Mouse (Mus musculus) midbrain, embryonic 14.5 days (tissue): ENCODE data around the gene Dock1. TPM values are rescaled to one million over a fixed set of nuclear protein-coding genes. Genes with fewer than 3 reads are reported as not detected.
A peak's percentile ranks its signal among the peaks of the same experiment; 100 is the strongest.

ENCODE experiments used
- ATAC-seq: fragments of 200-750 bp; cut with Nextera tagmentation; 2 replicates; pipeline ENCODE4 v1.8.0; 2017; ENCODE audit warnings: moderate number of reproducible peaks, moderate library complexity; ENCODE audit not compliant: low FRiP score, low TSS enrichment
- DNase-seq: peaks from one replicate; pipeline ENCODE4 v3.0.0-alpha.2; 2015
- H3K27ac ChIP-seq: fragments of 300-500 bp; sonication (generic); replicated peaks from 2 replicates; pipeline ENCODE4 v1.5.1; 2014; ENCODE audit warnings: mild to moderate bottlenecking, low read depth, low read length, moderate library complexity
- H3K27me3 ChIP-seq: fragments of 300-500 bp; sonication (generic); 2 replicates; pipeline ENCODE4 v1.6.1; 2014; ENCODE audit warnings: low read length, control low read depth, mixed read lengths; ENCODE audit not compliant: control insufficient read depth, insufficient read depth
- H3K36me3 ChIP-seq: fragments of 300-500 bp; sonication (generic); 2 replicates; pipeline ENCODE4 v1.6.1; 2014; ENCODE audit warnings: low read length, control low read depth; ENCODE audit not compliant: control insufficient read depth, insufficient read depth
- H3K4me1 ChIP-seq: fragments of 300-500 bp; sonication (generic); 2 replicates; pipeline ENCODE4 v1.6.1; 2014; ENCODE audit warnings: mild to moderate bottlenecking, antibody characterized with exemption, low read length, control low read depth; ENCODE audit not compliant: control insufficient read depth, insufficient read depth
- H3K4me2 ChIP-seq: fragments of 300-500 bp; sonication (generic); 2 replicates; pipeline ENCODE4 v1.6.1; 2014; ENCODE audit warnings: mild to moderate bottlenecking, low read length, moderate library complexity
- H3K4me3 ChIP-seq: fragments of 300-500 bp; sonication (generic); replicated peaks from 2 replicates; pipeline ENCODE4 v1.5.1; 2014; ENCODE audit warnings: low read depth, low read length
- H3K9ac ChIP-seq: fragments of 300-500 bp; sonication (generic); replicated peaks from 2 replicates; pipeline ENCODE4 v1.6.1; 2014; ENCODE audit warnings: mild to moderate bottlenecking, low read length, moderate library complexity
- H3K9me3 ChIP-seq: fragments of 300-500 bp; sonication (generic); 2 replicates; pipeline ENCODE4 v1.6.1; 2016; ENCODE audit warnings: low read length, control low read depth, mixed read lengths; ENCODE audit not compliant: control insufficient read depth
- WGBS: fragments of 180-500 bp; shearing (Covaris S2); extraction: QIAGEN DNeasy Blood & Tissue Kit; methylation state at CpG from one replicate; pipeline ENCODE4 v1.1.7; 2014; 5-methylcytosine and 5-hydroxymethylcytosine counted together
- polyA plus RNA-seq: library from polyadenylated mRNA; unstranded; fragments of >200 nt; fragmentation: Nextera tagmentation; extraction: Ambion mirVana; gene quantifications from 2 replicates; pipeline ENCODE4 v1.2.1, GENCODE M21; 2014

Gene Dock1
- polyA plus RNA-seq, 1 experiment from 2014 or later, result 8.4 TPM

DNA sequence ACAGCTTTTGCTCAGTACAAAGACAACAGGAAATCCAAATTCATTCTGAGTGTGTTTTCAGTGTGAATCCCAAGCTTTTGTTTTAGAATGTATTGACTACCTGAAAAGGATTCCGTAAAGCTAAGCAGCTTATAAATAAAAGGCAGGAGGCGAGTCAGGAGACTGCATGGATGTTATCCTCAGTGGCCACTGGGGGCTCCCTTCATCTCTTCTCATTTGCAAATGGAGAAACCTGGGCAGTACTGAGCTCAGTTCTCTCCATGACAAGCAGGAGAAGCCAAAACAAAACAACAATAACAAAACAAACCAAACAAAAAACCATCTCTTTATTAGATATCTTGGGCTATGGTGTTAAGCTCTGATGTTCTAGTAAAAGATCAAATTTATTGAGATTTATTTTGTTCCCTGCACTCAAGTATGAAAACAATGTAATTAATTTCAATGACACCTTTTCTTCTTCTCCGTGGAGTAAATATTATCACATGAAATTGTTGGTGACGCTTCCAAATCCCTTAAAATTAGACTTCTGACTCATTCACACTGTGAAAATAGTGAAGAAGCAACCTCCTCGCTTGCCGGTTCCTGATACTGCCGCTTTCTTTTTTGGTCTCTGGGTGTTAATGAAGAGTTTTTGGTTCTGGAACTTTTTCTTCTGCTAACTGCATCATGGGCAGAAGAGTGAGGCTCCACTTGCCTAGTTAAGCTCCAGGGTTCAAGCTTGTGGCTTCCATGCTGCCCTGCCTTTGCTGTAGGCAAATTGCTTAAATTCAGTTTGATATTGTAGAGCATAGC is 275.7 kb downstream of the Dock1 start:
- Histone ChIP-seq H3K27ac (no peak overlapping the region), H3K9me3 (no peaks in the 10 kb centered on the region), H3K4me2 (no peak overlapping the region), H3K36me3 (no peaks in the 10 kb centered on the region), H3K4me3 (no peak overlapping the region), H3K27me3 (no peaks in the 10 kb centered on the region), H3K4me1 (no peaks in the 10 kb centered on the region), H3K9ac (no peak overlapping the region)
- 77% methylated on average over 7 of the region's 7 CpGs for WGBS
- peak; percentile 36 for DNase-seq
- ATAC-seq, result no peak

- H3K9ac ChIP-seq, result no peak overlapping the region
- H3K9me3 ChIP-seq, result no peaks in the 10 kb centered on the region
- ATAC-seq (no peak), DNase-seq (no peak)
- H3K36me3 ChIP-seq, result no peaks in the 10 kb centered on the region
- H3K4me2 ChIP-seq, result no peak overlapping the region
- no peak overlapping the region for H3K27ac ChIP-seq
- H3K4me3 ChIP-seq, result no peak overlapping the region
- no peaks in the 10 kb centered on the region for H3K27me3 ChIP-seq
- no peaks in the 10 kb centered on the region for H3K4me1 ChIP-seq
- WGBS, result 89% methylated on average over 6 of the region's 6 CpGs
These were observed 288.6 kb downstream of the Dock1 start for GRCm38 (mm10) chr7:134959086-134959485.

DNA sequence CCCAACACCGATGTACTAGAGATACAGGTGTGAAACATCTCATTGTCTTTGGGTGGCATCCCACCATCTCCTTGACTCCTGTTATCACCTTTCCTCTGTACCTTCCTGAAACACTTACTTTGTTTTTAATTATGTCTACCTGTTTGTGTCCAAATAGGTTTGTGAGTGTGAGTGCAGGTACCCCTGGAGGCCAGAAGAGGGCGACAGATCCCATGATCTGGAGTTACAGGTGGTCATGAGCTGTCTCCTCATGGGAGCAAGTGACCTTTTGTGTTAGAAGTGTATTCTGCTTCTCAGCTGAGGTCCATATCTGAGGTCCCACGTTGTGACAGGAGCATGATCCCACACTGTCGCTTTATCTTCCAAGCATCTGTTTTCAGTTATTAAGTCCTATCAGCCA is 290.4 kb downstream of the Dock1 start:
- Histone ChIP-seq H3K27ac (no peak overlapping the region), H3K9me3 (no peaks in the 10 kb centered on the region), H3K27me3 (no peaks in the 10 kb centered on the region), H3K9ac (no peak overlapping the region), H3K4me1 (no peaks in the 10 kb centered on the region), H3K4me2 (no peak overlapping the region), H3K4me3 (no peak overlapping the region), H3K36me3 (no peaks in the 10 kb centered on the region)
- DNase-seq (peak; percentile 12), ATAC-seq (no peak)
- 65% methylated on average over 4 of the region's 4 CpGs for WGBS

DNA sequence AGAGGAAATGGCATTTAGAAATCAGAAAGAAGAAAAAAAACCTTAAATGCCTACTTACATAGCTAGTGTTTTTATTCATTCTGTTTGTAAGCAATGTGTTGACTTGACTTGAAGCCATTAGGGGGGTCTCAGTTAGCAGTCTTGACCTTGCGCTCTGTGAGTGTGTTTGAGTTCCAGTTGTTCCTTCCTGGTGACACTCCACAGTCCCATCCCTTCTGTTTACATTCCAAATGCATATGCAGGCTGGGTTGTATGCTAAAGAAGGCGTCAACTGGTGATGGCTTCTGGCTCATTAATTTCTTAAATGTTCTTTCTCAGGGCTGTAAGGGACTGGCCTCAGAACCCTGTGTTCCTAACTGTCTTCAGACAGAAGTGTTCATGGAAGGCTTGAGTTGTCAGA is 291.2 kb downstream of the Dock1 start:
- Histone ChIP-seq H3K27ac (no peak overlapping the region), H3K36me3 (no peaks in the 10 kb centered on the region), H3K9ac (no peak overlapping the region), H3K4me2 (no peak overlapping the region), H3K9me3 (no peaks in the 10 kb centered on the region), H3K4me1 (no peaks in the 10 kb centered on the region), H3K4me3 (no peak overlapping the region), H3K27me3 (no peaks in the 10 kb centered on the region)
- DNase-seq (no peak), ATAC-seq (no peak)
- WGBS, result 94% methylated on average over 2 of the region's 2 CpGs

GRCm38 (mm10) chr7:134990244-134990643 is 319.8 kb downstream of the Dock1 start:
- no peak overlapping the region for H3K27ac ChIP-seq
- no peaks in the 10 kb centered on the region for H3K36me3 ChIP-seq
- WGBS, result 87% methylated on average over 3 of the region's 3 CpGs
- H3K9ac ChIP-seq, result no peak overlapping the region
- H3K4me3 ChIP-seq, result no peak overlapping the region
- DNase-seq (no peak), ATAC-seq (no peak)
- H3K4me1 ChIP-seq, result no peaks in the 10 kb centered on the region
- H3K4me2 ChIP-seq, result no peak overlapping the region
- H3K27me3 ChIP-seq, result no peaks in the 10 kb centered on the region
- no peaks in the 10 kb centered on the region for H3K9me3 ChIP-seq

- Histone ChIP-seq H3K27ac (no peak overlapping the region), H3K36me3 (no peaks in the 10 kb centered on the region), H3K27me3 (no peaks in the 10 kb centered on the region), H3K9ac (no peak overlapping the region), H3K4me1 (no peaks in the 10 kb centered on the region), H3K4me3 (no peak overlapping the region), H3K9me3 (no peaks in the 10 kb centered on the region), H3K4me2 (no peak overlapping the region)
- DNase-seq (no peak), ATAC-seq (no peak)
- WGBS, result 83% methylated on average over 2 of the region's 2 CpGs
These were observed 320.5 kb downstream of the Dock1 start for GRCm38 (mm10) chr7:134990911-134991310.

DNA sequence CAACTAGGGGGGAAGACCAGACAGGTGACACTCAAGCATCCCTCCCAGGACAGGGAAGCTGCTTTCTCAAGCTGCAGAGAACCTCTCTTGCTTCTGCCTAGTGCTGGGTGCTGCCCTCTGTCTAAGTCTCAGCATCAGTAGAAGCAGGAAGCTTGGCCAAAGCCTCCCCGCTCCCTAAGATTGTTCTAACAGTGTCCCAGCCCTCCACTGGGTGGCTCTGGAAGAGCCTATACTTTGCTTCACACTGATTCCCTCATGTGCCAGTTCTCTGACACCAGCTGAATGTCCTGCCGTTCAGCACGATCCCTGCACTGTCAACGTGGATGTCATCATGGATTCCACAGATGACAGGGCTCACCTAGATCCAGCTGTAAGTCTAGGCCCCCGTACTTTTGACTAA is 324.5 kb downstream of the Dock1 start:
- H3K9ac ChIP-seq, result no peak overlapping the region
- no peak overlapping the region for H3K4me2 ChIP-seq
- no peaks in the 10 kb centered on the region for H3K27me3 ChIP-seq
- no peaks in the 10 kb centered on the region for H3K36me3 ChIP-seq
- 87% methylated on average over 5 of the region's 5 CpGs for WGBS
- no peaks in the 10 kb centered on the region for H3K4me1 ChIP-seq
- 0 out of 2 replicates have a peak overlapping the region, but pooled peaks have one; percentile 8 for H3K27ac ChIP-seq
- DNase-seq (no peak), ATAC-seq (no peak)
- H3K4me3 ChIP-seq, result no peak overlapping the region
- H3K9me3 ChIP-seq, result no peaks in the 10 kb centered on the region

DNA sequence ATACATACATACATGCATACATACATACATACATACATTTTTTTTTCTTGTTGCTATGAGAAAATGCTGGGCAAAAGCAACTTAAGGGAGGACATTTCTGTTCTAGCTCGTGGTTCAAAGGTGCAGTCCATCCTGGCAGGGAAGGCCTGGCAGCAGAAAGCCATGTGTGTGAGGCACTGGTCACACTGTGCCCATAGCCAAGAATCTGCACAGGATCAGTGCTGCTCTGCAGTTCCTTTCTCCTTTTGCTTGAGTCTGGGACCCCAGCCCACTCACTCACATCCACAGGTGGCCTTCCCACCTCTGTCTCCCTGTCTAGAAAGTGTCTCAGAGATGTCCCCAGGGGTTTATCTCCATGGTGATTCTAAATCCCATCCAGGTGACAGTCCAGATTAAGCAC is 331.8 kb downstream of the Dock1 start:
- Histone ChIP-seq H3K4me1 (no peaks in the 10 kb centered on the region), H3K4me2 (no peak overlapping the region), H3K9me3 (no peaks in the 10 kb centered on the region), H3K27ac (no peak overlapping the region), H3K4me3 (no peak overlapping the region), H3K36me3 (no peaks in the 10 kb centered on the region), H3K27me3 (no peaks in the 10 kb centered on the region), H3K9ac (no peak overlapping the region)
- DNase-seq, result no peak
- no peak for ATAC-seq
- WGBS, result 80% methylated on average over 1 of the region's 1 CpGs

DNA sequence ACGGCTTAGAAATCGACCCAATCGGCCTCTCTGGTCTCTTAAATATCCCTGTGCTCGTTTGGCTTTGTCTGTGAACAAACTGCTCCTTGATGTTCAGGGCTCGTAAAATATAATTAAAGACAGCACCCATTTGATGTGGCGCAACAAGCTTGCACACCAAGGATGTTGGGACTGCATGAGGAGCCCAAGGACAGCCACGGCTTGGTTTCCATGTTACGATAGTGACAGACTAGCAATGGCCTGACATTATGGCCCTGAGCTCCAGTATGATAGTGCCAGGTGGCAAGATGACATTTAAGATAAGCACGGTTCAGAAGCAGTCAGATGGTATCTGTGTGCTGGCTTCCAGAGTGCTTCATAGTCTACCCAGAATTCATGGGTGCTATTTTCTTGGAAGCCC is 332.4 kb downstream of the Dock1 start:
- WGBS, result 83% methylated on average over 9 of the region's 9 CpGs
- no peak for DNase-seq

More for the DNA sequence above, 332.4 kb downstream of the Dock1 start:
- Histone ChIP-seq H3K4me3 (no peak overlapping the region), H3K4me2 (no peak overlapping the region), H3K9me3 (no peaks in the 10 kb centered on the region), H3K9ac (no peak overlapping the region), H3K36me3 (no peaks in the 10 kb centered on the region), H3K4me1 (no peaks in the 10 kb centered on the region), H3K27ac (no peak overlapping the region), H3K27me3 (no peaks in the 10 kb centered on the region)
- no peak for ATAC-seq
